Mouse (Mus musculus): ENCODE measurements around the gene Lag3. TPM values are rescaled to one million over a fixed set of nuclear protein-coding genes. Genes with fewer than 3 reads are reported as not detected.

The Lag3 gene
- polyA plus RNA-seq, 1 experiment from 2014 or later = 2.3 TPM

DNA sequence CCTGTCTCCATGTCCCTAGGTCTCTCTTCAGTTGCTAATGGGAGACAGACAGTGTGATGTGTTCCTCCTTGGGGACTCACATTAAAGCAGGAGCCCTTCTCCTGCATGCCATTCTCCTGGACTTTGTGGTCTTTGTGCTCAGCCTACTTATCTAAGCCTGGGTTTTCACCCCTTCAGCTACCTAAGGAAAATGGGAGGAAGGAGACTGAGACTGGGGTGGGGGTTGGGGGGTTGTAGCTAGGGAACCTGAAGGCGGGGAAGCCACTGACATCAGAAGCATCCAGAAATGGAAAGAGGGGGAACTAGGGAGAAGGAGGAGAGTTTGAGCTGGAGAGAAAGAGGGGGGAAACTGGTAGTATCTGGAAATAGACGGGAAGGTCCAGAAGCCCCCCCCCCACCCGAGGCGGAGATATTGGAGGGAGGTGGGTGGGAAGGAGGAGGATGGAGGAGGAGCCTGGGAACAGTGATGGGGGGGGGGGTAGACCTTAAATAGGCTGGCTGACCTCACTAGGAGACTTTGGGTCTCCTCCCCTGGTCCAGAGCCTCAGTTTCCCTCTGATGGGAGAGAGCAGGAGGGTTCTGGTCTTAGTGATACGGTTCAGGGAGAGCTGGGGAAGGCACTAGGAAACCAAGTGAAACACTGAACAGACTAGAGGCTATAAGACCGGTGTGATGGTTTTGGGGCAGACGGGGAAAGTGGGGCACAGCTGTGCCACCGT lies 48.9 kb downstream of the Lag3 start:
- H3K27me3 ChIP-seq = 0 out of 2 replicates have a peak, but pooled peaks cover 12% of the 10 kb centered on the region
- peak overlapping the region; percentile 70 for H3K4me2 ChIP-seq (replicated peaks)
- WGBS = 11% methylated on average over 8 of the region's 8 CpGs
- H3K27ac ChIP-seq = peak overlapping the region; percentile 92
- H3K4me3 ChIP-seq (replicated peaks) = peak overlapping the region; percentile 68
- peaks cover 6% of the 10 kb centered on the region; the same call in 1 of the 2 replicates for H3K36me3 ChIP-seq
- peak overlapping the region; percentile 86 for H3K9ac ChIP-seq (replicated peaks)
- peaks cover 81% of the 10 kb centered on the region for H3K4me1 ChIP-seq (replicated peaks)
- no peaks in the 10 kb centered on the region for H3K9me3 ChIP-seq
- no peak; the same call in 1 of the 2 replicates for ATAC-seq

DNA sequence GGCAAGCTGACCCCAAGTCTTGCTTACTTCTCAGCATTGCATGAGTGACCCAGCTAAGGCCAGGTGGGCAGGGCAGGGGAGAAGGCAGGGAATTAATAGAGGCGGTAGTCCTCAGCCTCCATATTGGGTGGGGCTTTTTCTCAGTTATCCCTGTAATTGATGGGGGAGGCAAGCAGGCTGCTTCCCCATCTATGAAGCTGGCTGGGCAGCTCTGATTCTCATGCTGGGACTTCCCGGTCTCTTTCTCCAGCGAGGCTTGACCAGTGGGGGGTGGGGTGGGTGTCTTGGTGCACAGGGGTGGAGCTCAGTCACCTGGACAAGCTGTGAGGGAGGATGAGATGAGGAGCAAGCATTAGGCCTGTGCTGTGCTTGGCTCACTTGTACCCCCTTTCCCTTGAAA lies 49.7 kb downstream of the Lag3 start:
- Histone ChIP-seq H3K9ac (replicated peaks) (peak overlapping the region; percentile 86), H3K27me3 (0 out of 2 replicates have a peak, but pooled peaks cover 12% of the 10 kb centered on the region), H3K36me3 (peaks cover 6% of the 10 kb centered on the region; the same call in 1 of the 2 replicates), H3K4me1 (replicated peaks) (peaks cover 81% of the 10 kb centered on the region), H3K4me3 (replicated peaks) (peak overlapping the region; percentile 68), H3K9me3 (no peaks in the 10 kb centered on the region), H3K27ac (peak overlapping the region; percentile 92), H3K4me2 (replicated peaks) (peak overlapping the region; percentile 70)
- ATAC-seq = no peak
- 37% methylated on average over 3 of the region's 3 CpGs for whole genome bisulfite sequencing

DNA sequence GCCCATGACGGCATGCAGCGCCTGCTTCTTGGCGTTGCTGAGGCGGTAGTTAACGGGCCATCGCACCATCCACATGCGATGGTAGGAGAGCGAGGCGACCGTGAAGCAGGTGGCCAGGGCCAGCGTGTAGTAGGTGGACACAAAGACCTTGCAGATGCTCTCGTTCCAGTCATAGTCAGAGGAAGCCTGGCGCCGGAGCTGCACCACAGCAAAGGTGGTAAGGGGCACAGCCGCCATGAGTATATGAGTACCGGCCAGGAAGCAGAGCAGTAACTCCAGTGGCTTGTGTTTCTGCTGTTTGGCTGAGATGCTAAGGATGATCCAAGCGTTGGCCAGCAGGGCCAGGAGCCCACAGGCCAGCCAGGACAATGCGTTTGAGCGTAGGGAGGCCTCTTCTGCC lies 50.2 kb downstream of the Lag3 start:
- H3K4me2 ChIP-seq (replicated peaks) = peak overlapping the region; percentile 70
- ATAC-seq = no peak
- H3K27me3 ChIP-seq = 0 out of 2 replicates have a peak, but pooled peaks cover 12% of the 10 kb centered on the region
- H3K9ac ChIP-seq (replicated peaks) = peak overlapping the region; percentile 86
- peaks cover 82% of the 10 kb centered on the region for H3K4me1 ChIP-seq (replicated peaks)
- peak overlapping the region; percentile 68 for H3K4me3 ChIP-seq (replicated peaks)
- WGBS = 79% methylated on average over 19 of the region's 19 CpGs
- H3K27ac ChIP-seq = peak overlapping the region; percentile 92
- no peaks in the 10 kb centered on the region for H3K9me3 ChIP-seq
- peaks cover 6% of the 10 kb centered on the region; the same call in 1 of the 2 replicates for H3K36me3 ChIP-seq

DNA sequence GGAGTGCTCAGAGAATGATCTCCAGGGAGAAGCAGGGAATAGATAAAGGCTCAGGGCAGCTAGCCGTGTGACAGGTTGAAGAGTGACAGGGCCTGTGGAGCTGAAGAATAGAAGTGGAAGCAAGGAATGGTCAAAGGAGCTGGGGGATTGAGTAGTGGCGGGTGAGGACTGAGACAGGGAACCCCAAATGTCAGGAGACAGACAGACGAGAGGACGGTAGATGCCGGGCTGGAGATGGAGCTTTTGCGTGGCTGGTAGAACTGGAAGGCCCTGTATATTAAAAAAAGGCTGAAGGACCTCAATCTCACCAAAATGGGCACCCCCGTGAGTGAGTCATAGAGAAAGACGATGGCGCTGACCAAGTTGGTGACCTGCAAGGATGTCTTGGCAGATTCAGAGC lies 51.0 kb downstream of the Lag3 start:
- Histone ChIP-seq H3K27ac (peak overlapping the region; percentile 92), H3K9ac (replicated peaks) (peak overlapping the region; percentile 86), H3K27me3 (0 out of 2 replicates have a peak, but pooled peaks cover 12% of the 10 kb centered on the region), H3K4me3 (replicated peaks) (no peak overlapping the region), H3K4me2 (replicated peaks) (peak overlapping the region; percentile 70), H3K36me3 (peaks cover 6% of the 10 kb centered on the region; the same call in 1 of the 2 replicates), H3K9me3 (no peaks in the 10 kb centered on the region), H3K4me1 (replicated peaks) (peaks cover 82% of the 10 kb centered on the region)
- WGBS = 75% methylated on average over 9 of the region's 9 CpGs
- ATAC-seq = no peak

DNA sequence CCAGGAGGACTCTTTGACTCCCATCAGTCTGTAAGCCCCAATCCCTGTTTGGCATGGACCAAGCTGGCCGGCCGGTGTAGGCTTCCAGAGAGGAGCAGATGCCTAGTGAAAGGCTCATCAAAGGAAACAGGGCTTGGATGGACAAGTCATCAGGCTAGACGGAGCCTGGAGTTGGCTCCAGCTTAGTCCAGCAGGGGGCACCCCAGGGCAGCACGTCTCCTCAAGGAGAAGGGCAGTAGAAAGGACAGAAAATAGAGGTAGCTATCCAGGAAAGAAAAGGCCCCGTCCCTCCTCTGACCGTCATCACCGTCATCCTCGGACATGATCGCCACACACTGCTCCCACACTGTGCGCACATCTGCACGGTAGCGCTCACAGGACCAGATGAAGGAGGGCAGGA lies 51.8 kb downstream of the Lag3 start:
- Histone ChIP-seq H3K27ac (peak overlapping the region; percentile 92), H3K27me3 (0 out of 2 replicates have a peak, but pooled peaks cover 12% of the 10 kb centered on the region), H3K4me1 (replicated peaks) (peaks cover 75% of the 10 kb centered on the region), H3K9me3 (no peaks in the 10 kb centered on the region), H3K9ac (replicated peaks) (peak overlapping the region; percentile 86), H3K4me2 (replicated peaks) (peak overlapping the region; percentile 70), H3K36me3 (peaks cover 6% of the 10 kb centered on the region; the same call in 1 of the 2 replicates), H3K4me3 (replicated peaks) (peak overlapping the region; percentile 21)
- ATAC-seq = peak; percentile 7; the same call in 1 of the 2 replicates
- WGBS = 7% methylated on average over 12 of the region's 12 CpGs

DNA sequence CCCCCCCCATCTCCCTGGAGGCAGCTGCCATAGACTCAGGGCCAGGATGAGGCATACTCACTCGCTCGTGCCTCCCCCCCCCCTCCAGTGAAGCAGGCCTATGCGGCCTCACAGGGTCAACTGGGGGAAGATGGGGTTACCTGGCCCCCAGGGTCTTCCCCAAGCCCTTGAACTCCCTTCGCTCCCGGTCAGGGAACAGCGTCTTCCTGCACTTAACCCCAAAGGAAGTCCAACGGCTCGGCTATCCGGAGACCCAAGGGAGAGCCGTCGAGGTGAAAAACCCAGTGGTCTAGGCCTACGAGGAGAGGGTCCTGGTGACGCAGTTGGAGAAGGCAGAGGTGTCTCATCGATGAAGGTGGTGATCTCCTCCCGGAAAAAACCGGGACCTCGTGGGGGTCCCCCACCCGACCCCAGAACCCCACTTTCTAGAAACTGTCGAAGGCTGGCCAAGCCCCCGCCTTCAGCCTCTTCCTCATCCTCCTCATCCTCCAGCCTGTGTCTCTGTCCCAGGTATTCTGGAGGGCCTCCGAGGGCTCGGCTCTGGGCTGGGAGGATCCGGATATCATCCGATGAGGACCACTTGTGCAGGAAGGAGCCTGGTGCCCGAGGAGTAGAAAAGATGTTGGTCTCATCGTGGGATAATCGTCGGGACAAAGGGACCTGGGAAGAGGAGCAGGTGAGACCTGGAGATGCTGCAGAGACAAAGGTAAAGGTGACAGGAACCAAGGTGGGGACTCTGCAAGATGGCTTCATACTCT lies 52.8 kb downstream of the Lag3 start:
- Histone ChIP-seq H3K9ac (replicated peaks) (peak overlapping the region; percentile 96), H3K27me3 (0 out of 2 replicates have a peak, but pooled peaks cover 12% of the 10 kb centered on the region), H3K36me3 (peaks cover 7% of the 10 kb centered on the region; the same call in 1 of the 2 replicates), H3K9me3 (no peaks in the 10 kb centered on the region), H3K4me2 (replicated peaks) (peak overlapping the region; percentile 81), H3K4me1 (replicated peaks) (peaks cover 67% of the 10 kb centered on the region), H3K27ac (no peak overlapping the region; the same call in 1 of the 2 replicates), H3K4me3 (replicated peaks) (no peak overlapping the region)
- ATAC-seq = no peak
- 80% methylated on average over 26 of the region's 28 CpGs for WGBS

DNA sequence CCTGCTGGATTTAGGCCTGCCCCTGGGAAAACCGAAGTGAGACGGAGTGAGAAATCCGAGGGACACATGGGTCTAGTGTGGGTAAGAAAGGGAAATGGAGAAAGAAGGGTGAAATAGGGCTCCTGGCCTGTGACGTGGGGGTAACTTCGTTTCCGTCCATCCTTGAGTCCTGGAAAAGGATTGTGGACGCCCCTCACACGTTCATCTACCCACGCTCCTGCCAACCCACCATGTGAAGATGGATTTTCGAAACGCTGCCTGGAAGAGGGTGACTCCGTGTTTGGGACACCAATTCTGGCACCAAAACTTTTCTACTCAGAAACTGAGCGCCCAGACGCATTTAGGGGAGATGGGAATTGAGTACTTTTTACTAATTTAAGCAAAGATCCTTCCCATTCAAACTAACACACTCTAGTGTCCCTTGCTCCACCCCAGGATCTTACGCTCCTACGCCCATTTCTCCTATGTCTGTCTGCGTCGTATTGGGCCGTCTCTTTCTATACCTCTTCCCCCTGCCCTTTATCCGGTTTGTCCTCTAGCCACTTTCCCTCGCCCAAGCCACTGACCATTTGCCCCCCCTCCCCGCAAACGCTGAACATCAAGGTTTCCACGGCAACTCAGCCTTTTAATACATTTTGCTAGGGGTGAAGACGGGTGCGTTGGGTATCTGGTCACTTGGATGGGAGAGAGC lies 53.5 kb downstream of the Lag3 start:
- Histone ChIP-seq H3K27ac (peak overlapping the region; percentile 98), H3K9me3 (no peaks in the 10 kb centered on the region), H3K4me3 (replicated peaks) (peak overlapping the region; percentile 71), H3K9ac (replicated peaks) (peak overlapping the region; percentile 96), H3K36me3 (peaks cover 11% of the 10 kb centered on the region), H3K4me1 (replicated peaks) (peaks cover 64% of the 10 kb centered on the region), H3K4me2 (replicated peaks) (peak overlapping the region; percentile 81), H3K27me3 (0 out of 2 replicates have a peak, but pooled peaks cover 12% of the 10 kb centered on the region)
- whole genome bisulfite sequencing = 20% methylated on average over 26 of the region's 26 CpGs
- no peak for ATAC-seq

DNA sequence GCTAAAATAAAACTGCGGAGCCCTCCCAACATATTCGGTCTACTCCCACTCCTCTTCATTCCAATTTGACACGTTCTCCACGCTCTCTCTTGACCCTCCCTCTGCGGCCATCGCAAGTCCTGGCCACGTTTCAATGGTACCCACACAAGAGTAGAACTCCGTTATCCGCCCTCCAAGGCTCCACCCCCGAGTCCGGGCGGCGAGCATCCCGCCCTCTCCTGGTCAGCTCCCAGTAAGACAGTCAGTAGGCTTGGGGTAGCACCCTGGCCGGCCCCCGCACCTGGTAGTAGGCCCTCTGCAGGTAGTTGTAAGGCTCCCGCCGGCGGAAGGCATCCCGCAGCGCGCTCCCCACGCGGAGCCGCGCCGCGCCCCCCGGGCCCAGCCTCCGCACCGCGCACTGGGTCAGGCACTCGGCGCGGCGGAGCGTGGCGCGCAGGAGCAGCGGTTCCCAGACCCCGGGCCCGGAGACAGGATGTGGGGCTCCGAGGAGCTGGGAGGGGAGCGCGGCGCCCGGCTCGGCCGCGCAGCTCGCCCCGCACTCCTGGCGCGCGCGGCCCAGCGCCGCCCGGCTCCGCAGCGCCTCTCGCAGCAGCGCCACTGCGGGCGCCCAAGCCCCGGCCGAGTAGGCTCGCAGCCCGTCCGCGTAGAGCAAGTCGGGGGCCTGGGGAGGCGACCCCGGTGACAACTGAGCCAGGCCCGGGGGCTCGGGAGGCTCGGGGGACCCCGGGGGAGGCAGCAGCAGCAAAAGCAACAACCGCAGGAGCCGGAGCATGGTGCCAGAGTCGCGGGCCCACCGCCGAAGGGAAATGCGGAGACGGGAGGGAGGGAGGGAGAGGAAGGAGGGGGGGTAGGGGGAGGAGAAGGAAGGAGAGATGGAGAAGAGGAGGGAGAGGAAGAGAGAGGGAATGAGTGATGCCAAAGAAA lies 54.3 kb downstream of the Lag3 start, which contains the start of gene P3h3:
P3h3 (minus strand) TSS at position 837 of the 924 bp plus-strand sequence.
- Histone ChIP-seq H3K4me1 (replicated peaks) (peaks cover 56% of the 10 kb centered on the region), H3K9me3 (no peaks in the 10 kb centered on the region), H3K9ac (replicated peaks) (peak within 1 kb of the TSS; percentile 96), H3K27me3 (0 out of 2 replicates have a peak, but pooled peaks cover 12% of the 10 kb centered on the region), H3K27ac (peak within 1 kb of the TSS; percentile 98), H3K36me3 (peaks cover 14% of the 10 kb centered on the region), H3K4me2 (replicated peaks) (peak within 1 kb of the TSS; percentile 81), H3K4me3 (replicated peaks) (peak within 1 kb of the TSS; percentile 71)
- ATAC-seq = peak; percentile 87
- under 1% methylated on average over 78 of the region's 86 CpGs for WGBS

DNA sequence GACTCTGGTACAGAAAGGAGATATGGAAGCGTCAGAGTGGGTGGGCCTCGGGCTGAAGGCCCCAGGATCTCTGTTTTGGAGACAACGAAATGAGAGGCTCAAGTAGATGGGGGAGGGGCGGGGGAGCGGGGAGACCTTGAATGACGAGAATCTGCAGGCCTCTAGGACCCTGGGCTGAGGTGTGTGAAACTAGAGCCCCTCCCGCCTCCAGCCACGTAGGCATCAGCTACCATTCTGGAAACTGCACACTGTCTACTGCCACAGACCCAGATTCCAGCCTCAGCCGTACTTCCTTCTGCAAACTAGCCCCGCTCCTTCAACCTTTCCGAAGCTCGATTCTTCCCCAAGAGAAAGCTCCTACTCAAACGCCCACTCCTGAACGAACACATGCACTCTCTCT lies 55.2 kb downstream of the Lag3 start:
- H3K4me2 ChIP-seq (replicated peaks) = peak overlapping the region; percentile 81
- H3K36me3 ChIP-seq = peaks cover 14% of the 10 kb centered on the region
- peaks cover 47% of the 10 kb centered on the region for H3K4me1 ChIP-seq (replicated peaks)
- H3K4me3 ChIP-seq (replicated peaks) = peak overlapping the region; percentile 71
- H3K9ac ChIP-seq (replicated peaks) = peak overlapping the region; percentile 96
- no peaks in the 10 kb centered on the region for H3K9me3 ChIP-seq
- peak overlapping the region; percentile 98 for H3K27ac ChIP-seq
- 0 out of 2 replicates have a peak, but pooled peaks cover 10% of the 10 kb centered on the region for H3K27me3 ChIP-seq
- peak; percentile 77 for ATAC-seq
- WGBS = 6% methylated on average over 14 of the region's 14 CpGs

DNA sequence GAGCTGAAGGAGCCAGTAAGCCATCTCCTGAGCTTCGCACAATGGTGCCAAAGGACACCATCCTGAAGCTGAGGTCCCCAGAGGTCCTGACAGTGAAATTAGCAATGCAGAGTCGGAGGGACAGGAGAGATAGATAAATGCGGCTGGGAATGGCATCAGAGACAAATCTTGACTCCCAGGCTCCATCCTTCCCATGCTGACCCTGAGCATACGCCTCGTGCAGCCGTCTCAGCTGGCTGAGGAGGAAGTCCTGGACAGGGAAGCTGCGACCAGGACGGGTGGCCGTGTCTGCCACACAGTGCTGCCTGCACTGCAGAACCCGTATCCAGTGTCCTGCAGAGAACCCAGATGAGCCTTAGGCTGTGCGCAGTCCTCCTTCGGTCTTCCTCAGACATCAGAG lies 56.9 kb downstream of the Lag3 start:
- WGBS = 78% methylated on average over 12 of the region's 12 CpGs

More for the DNA sequence above, 56.9 kb downstream of the Lag3 start:
- Histone ChIP-seq H3K9ac (replicated peaks) (0 out of 2 replicates have a peak overlapping the region, but pooled peaks have one; percentile 3), H3K4me2 (replicated peaks) (no peak overlapping the region), H3K4me1 (replicated peaks) (peaks cover 30% of the 10 kb centered on the region), H3K27ac (no peak overlapping the region), H3K36me3 (peaks cover 8% of the 10 kb centered on the region), H3K27me3 (0 out of 2 replicates have a peak, but pooled peaks cover 6% of the 10 kb centered on the region), H3K9me3 (no peaks in the 10 kb centered on the region), H3K4me3 (replicated peaks) (no peak overlapping the region)
- ATAC-seq = no peak
